Mouse (Mus musculus): ENCODE data around the gene Acad11. TPM values are rescaled to one million over a fixed set of nuclear protein-coding genes. Genes with fewer than 3 reads are reported as not detected.

The Acad11 gene
- total RNA-seq, 2 experiments from 2014 or later, result 20.8 to 24.1 TPM

GRCm38 (mm10) chr9:104075808-104076207 is 12.6 kb downstream of the Acad11 start:
- intact Hi-C loops (cut with DNase I; ENCODE audit: low total_unique reads), result no loop called here
- DNase-seq, result no peak

GRCm38 (mm10) chr9:104078780-104079179 is 15.6 kb downstream of the Acad11 start:
- DNase-seq, result no peak
- intact Hi-C loops (cut with DNase I; ENCODE audit: low total_unique reads), result no loop called here

DNA sequence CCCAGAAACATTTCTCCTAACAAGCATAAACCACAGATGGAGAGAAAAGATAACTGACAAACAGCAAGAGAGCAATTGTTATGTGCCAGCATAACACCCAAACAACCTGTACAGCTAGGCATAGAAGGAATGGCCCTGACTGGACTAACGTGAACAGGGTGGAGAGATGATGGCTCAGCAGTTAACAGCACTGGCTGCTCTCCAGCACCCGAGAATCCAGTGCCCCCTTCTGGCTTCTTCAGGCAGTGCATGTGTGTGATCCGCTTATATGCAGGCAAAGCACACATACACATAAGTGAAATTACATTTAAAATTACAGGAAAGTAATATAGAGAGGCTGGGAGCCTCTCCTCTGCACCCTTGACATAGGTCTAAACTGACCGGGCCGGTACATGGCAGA is 16.2 kb downstream of the Acad11 start:
- intact Hi-C loops (cut with DNase I; ENCODE audit: low total_unique reads), result no loop called here
- no peak for DNase-seq

GRCm38 (mm10) chr9:104080038-104080437 is 16.9 kb downstream of the Acad11 start:
- intact Hi-C loops (cut with DNase I; ENCODE audit: low total_unique reads), result no loop called here
- DNase-seq, result no peak

DNA sequence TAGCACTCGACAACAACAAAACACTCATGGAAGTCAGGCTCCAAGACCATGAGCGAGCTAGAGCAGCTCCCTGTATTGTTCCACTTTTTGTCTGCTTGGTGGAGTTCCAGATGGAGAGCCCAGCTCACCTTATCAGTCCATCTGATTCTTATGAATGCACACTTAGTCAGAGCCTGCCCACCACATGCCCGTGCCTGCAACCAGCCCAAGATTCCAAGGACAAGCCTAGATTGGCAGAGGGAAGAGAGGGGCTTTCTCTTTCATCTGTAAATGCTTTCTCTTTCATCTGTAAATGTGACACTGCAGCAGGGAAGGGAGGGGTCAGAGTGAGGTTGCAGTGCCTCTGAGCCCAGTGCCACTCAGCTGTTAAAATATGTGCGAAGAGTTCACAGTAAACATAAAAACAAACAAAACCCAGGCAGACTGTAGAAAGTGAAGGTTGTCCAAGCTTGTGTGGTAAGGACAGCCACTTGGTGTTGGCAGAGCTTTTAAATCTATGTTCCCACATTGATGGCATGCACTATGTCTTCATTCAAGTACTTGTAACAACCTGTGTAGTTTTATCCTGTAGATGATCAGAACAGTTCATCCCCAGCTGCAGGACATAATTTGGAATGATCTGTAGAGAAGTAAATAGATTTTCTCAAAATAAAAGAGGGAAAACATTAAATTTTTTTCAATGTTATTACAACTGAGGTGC is 22.7 kb downstream of the Acad11 start:
- no peak for DNase-seq
- intact Hi-C loops (cut with DNase I; ENCODE audit: low total_unique reads), result no loop called here

DNA sequence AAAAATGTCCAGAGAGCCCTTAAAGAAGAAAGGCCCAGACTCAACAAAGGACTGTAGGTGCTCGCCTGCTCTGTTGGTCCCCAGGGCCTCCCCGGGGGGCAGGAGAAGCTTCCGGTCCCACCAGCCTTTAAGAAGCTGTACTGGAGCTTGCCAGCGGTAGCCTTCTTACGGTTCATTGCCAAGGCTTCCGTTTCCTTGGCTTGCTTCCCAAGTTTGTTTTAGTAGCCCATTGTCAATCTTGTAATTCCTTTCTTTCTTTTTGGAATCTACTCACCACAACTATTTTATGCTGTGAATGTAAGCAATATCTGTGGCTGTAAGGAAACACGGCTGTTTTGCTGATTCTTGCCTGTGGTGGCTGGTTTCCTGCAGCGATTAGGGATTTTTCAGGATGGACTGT is 25.4 kb downstream of the Acad11 start:
- peak; percentile 21 for DNase-seq
- intact Hi-C loops (cut with DNase I; ENCODE audit: low total_unique reads), result no loop called here

- intact Hi-C loops (cut with DNase I; ENCODE audit: low total_unique reads), result no loop called here
Measured at GRCm38 (mm10) chr9:104092945-104093344, 29.8 kb downstream of the Acad11 start.

GRCm38 (mm10) chr9:104098256-104098655 is 35.1 kb downstream of the Acad11 start:
- intact Hi-C loops (cut with DNase I; ENCODE audit: low total_unique reads), result no loop called here
- no peak for DNase-seq

More at GRCm38 (mm10) chr9:104092945-104093344, 29.8 kb downstream of the Acad11 start:
- no peak for DNase-seq

- no peak for DNase-seq
- intact Hi-C loops (cut with DNase I; ENCODE audit: low total_unique reads), result no loop called here
Measured at GRCm38 (mm10) chr9:104099060-104099459, 35.9 kb downstream of the Acad11 start.

GRCm38 (mm10) chr9:104100822-104101221 is 37.6 kb downstream of the Acad11 start:
- no peak for DNase-seq
- intact Hi-C loops (cut with DNase I; ENCODE audit: low total_unique reads), result no loop called here

GRCm38 (mm10) chr9:104101458-104101857 is 38.3 kb downstream of the Acad11 start:
- DNase-seq, result no peak
- intact Hi-C loops (cut with DNase I; ENCODE audit: low total_unique reads), result no loop called here

GRCm38 (mm10) chr9:104102301-104102700 is 39.1 kb downstream of the Acad11 start:
- peak; percentile 24 for DNase-seq

DNA sequence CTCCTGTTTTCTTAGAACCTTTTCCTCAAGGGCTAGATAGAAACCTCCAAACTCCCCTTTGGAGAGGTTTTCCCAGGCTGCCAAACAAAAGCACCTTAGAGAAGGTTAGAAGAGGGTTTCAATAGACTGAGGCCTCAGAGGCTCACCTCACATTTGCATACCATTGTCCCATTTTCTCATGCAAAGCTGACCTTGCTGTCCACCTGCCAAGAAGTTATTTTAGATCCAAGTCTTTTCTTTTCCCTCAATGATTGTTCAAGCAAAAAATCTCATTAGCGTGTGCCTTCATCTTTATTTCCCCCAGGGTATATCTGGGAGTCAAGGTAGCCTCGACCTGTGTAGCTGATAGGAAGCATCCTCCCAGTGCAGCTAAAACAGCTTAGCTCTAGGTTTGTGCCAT is 39.7 kb downstream of the Acad11 start:
- intact Hi-C loops (cut with DNase I; ENCODE audit: low total_unique reads), result no loop called here
- DNase-seq, result no peak

More at GRCm38 (mm10) chr9:104102301-104102700, 39.1 kb downstream of the Acad11 start:
- intact Hi-C loops (cut with DNase I; ENCODE audit: low total_unique reads), result no loop called here

- DNase-seq, result no peak
- intact Hi-C loops (cut with DNase I; ENCODE audit: low total_unique reads), result no loop called here
Measured at GRCm38 (mm10) chr9:104104986-104105385, 41.8 kb downstream of the Acad11 start.

GRCm38 (mm10) chr9:104106930-104107329 is 43.8 kb downstream of the Acad11 start:
- intact Hi-C loops (cut with DNase I; ENCODE audit: low total_unique reads), result no loop called here
- no peak for DNase-seq

DNA sequence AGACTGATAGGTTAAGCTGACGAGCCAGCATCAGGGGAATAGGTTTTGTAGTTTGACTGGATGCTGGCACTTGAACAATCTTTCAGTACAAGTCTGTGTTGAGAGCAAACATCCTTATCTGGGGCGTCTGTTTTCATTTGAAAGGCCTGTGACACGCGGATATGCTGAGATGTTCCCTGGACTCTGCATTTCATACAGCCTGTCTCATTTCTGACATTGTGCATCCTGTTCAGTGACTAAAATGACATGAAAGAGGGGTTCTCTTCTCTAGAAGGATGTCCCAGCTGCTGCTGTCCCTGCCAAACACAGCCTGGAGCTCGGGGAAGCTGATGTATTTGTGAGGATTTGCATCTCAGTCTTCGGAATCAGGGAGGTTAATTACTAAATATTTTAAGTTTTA is 44.3 kb downstream of the Acad11 start:
- intact Hi-C loops (cut with DNase I; ENCODE audit: low total_unique reads), result no loop called here
- DNase-seq, result no peak

DNA sequence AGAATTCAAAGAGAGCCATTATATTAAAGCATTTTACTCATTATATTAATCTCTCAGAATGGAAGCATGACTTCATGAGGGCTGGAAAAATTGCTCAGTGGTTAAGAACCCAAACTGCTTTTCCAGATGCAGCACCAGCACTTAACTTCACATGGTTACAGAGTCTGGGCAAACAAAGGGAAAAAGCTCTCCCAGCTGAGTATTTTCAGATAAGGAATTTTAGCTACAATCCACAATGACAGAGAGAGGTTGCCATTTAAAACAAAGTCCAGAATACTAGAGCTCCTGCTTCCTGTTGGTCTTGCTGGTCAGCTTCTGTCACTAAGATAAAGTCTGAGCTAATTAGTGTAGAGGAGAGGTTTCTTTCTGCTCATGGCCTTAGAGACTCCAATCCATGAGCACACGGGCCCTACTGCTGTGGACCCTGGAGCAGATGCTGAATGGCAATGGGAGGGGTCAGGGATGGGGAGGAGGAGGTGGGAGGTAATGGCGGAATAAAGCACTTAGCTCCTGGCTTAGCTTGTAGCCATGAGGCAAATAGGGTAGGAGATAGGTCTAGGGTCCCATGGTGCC is 45.5 kb downstream of the Acad11 start:
- intact Hi-C loops (cut with DNase I; ENCODE audit: low total_unique reads), result no loop called here
- no peak for DNase-seq

DNA sequence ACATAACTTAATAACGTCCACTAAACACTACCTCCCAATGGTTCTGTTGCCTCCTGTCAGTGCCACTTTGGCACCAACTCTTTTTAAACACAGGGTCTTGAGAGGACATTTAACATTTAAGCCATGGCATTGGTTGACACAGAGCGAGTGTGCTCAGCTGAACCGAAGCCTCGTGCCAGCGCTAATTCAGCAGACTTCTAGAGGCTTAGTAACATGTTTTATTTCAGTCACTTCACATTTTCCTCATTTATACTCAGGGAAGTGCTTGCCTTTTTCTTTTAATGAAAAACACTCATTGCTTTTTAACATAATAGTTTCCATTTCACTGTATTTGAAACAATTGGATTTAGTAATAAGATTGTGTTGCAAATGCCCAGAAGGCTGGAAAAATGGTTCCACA is 46.0 kb downstream of the Acad11 start:
- intact Hi-C loops (cut with DNase I; ENCODE audit: low total_unique reads), result no loop called here
- no peak for DNase-seq

DNA sequence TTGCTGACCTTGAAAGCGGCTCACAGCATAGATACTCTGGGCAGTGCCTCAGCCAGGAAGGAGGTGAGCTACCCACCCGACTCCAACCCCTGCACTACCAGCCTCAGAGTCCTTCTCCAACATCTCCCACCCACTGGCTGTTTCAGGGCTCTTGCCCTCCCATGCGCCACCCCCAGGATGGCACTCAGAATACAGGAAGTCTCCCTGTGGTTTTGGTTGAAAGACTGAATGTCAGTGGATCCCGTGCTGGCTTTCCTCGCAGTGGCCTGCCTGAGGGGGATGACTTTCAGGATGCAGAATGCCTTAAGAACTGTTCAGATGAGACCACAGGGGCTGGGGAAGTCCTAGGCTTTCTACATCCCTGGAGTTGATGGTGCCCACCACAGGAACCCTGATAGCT is 59.9 kb downstream of the Acad11 start:
- no peak for DNase-seq
- intact Hi-C loops (cut with DNase I; ENCODE audit: low total_unique reads), result no loop called here

GRCm38 (mm10) chr9:104123622-104124021 is 60.4 kb downstream of the Acad11 start:
- intact Hi-C loops (cut with DNase I; ENCODE audit: low total_unique reads), result no loop called here
- no peak for DNase-seq

GRCm38 (mm10) chr9:104126833-104127232 is 63.7 kb downstream of the Acad11 start, which contains the start of gene Ackr4:
TSS of gene Ackr4 (minus strand) at chr9:104126933.
- no peak for DNase-seq
- intact Hi-C loops (cut with DNase I; ENCODE audit: low total_unique reads), result no loop called here
